Mouse (Mus musculus) G1E (cell line): ENCODE results near the gene Dusp28.

Experiments
- CTCF ChIP-seq: IDR thresholded peaks from 2 replicates; pipeline ENCODE4 v1.5.1; 2012; ENCODE audit warnings: low read depth, low read length, inconsistent platforms, mixed read lengths
- GATA1 ChIP-seq: IDR thresholded peaks from 2 replicates; pipeline ENCODE4 v1.6.1; 2012; ENCODE audit warnings: borderline replicate concordance, low read length, inconsistent platforms, mixed read lengths
- GATA2 ChIP-seq: IDR thresholded peaks from 2 replicates; pipeline ENCODE4 v1.6.1; 2012; ENCODE audit warnings: low read depth, low read length, inconsistent platforms, borderline replicate concordance
- POLR2AphosphoS5 ChIP-seq: IDR thresholded peaks from 2 replicates; pipeline ENCODE4 v1.6.1; 2012; ENCODE audit warnings: low read depth, low read length, inconsistent platforms; ENCODE audit not compliant: insufficient replicate concordance
- TAL1 ChIP-seq: conservative IDR thresholded peaks from 2 replicates; pipeline ENCODE4 v1.6.1; 2012; ENCODE audit warnings: low read depth, low read length, inconsistent platforms, mixed read lengths

DNA sequence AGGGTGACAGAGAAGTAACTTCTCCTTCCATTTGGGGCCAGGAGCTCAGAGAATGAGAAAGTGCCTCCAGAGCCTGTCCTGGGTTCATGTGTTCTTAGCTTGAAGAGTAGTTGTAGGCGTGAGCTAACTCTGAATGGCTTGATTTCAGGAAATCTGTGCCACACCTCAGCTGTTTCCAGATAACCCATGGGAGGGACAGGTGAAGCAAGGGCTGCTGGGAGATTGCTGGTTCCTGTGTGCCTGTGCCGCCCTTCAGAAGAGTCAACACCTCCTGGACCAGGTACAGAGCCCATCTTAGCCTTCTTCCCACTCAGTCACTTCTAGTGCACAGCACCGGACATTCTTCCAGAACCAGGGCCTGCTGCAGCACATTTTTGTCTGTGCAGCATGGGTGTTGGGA, 31.0 kb downstream of the Dusp28 start:
- TF ChIP-seq CTCF (no peak), GATA1 (no peak), GATA2 (no peak), TAL1 (no peak), POLR2AphosphoS5 (no peak)
